Mouse (Mus musculus) midbrain, postnatal 0 days (tissue): ENCODE data around the gene Rpl39l. TPM values are rescaled to one million over a fixed set of nuclear protein-coding genes. Genes with fewer than 3 reads are reported as not detected.

Experiments
- polyA plus RNA-seq: library from polyadenylated mRNA; unstranded; fragments of >200 nt; fragmentation: Nextera tagmentation; extraction: Ambion mirVana; gene quantifications from 2 replicates; pipeline ENCODE4 v1.2.1, GENCODE M21; 2015
- total RNA-seq: library from RNA; depleted of rRNA; stranded (reverse); fragments of >200 nt; gene quantifications from 2 replicates; pipeline ENCODE4 v1.2.3, GENCODE M21; 2014; rRNA removed

Gene Rpl39l
- total and polyA plus RNA-seq, 2 experiments from 2014 or later: not detected

Other genes starting within 250 kb of the Rpl39l start
- gene Grin2a, start 174.7 kb upstream of the Rpl39l start, total RNA-seq: 10.5 and 20.7 TPM in 2 replicates
- gene Grin2a, start 174.7 kb upstream of the Rpl39l start, polyA plus RNA-seq: 3.7 and 6.1 TPM in 2 replicates
- gene Atf7ip2, start 22.5 kb downstream of the Rpl39l start, total RNA-seq: 0.05 TPM in 1 of 2 replicates, not detected in the other
- gene Atf7ip2, start 22.5 kb downstream of the Rpl39l start, polyA plus RNA-seq: 0.21 and 0.25 TPM in 2 replicates
- gene Emp2, start 143.7 kb downstream of the Rpl39l start, total RNA-seq: 18.0 and 18.9 TPM in 2 replicates
- 21.3 and 21.9 TPM in 2 replicates for gene Emp2, start 143.7 kb downstream of the Rpl39l start, polyA plus RNA-seq
- gene Tekt5, start 225.3 kb downstream of the Rpl39l start, total RNA-seq: 9.4 and 11.2 TPM in 2 replicates
- 29.3 and 33.7 TPM in 2 replicates for gene Tekt5, start 225.3 kb downstream of the Rpl39l start, polyA plus RNA-seq
- 33.0 and 37.8 TPM in 2 replicates for gene Nubp1, start 241.7 kb downstream of the Rpl39l start, total RNA-seq
- 36.1 and 40.3 TPM in 2 replicates for gene Nubp1, start 241.7 kb downstream of the Rpl39l start, polyA plus RNA-seq